Mouse (Mus musculus): ENCODE measurements around the gene Nsd2.
"Not testable (repeated sequence)": the region's sequence is repeated elsewhere in the genome, so short reads cannot be mapped to it uniquely, and the experiment has no call there.

Gene Nsd2

DNA sequence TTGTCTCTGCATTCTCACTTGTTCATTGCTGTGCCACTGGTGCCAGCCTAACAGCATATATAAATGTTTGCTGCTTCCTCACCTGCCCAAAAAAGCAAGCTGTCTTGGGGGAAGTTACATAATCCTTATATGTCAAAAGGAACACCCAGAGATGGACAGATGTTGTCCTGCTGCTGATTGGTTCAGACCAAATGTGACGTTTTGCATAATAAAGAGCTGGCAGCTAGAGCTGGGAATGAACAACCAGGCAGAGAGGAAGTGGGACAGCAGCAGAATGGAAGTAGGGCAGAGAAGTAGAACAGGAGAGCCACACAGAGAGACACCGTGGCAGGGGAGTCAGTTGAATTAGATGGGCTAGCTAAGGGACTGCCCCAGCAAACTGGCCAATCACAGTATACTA is 111.9 kb downstream of the Nsd2 start:
- no peak for DNase-seq (ENCODE audit: low spot score in 2 of 2)

DNA sequence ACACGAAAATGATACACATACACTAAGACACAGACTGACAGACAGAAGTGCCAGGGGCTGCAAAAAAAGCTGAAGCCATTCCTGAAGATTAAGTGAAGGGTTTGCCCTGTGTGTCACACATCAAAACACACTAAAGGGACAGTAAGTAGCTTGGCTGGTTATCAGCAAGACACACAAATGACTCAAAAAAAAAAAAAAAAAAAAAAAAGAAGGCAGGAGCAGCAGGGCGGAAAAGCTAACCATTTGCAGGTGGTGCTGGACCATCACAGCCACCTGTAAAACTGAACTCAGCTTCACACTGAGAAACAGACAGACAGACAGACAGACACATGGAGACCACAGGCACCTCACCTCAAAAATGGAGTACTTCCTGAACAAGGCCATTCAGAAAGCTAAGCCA is 113.6 kb downstream of the Nsd2 start:
- no peak for DNase-seq (ENCODE audit: low spot score in 2 of 2)

DNA sequence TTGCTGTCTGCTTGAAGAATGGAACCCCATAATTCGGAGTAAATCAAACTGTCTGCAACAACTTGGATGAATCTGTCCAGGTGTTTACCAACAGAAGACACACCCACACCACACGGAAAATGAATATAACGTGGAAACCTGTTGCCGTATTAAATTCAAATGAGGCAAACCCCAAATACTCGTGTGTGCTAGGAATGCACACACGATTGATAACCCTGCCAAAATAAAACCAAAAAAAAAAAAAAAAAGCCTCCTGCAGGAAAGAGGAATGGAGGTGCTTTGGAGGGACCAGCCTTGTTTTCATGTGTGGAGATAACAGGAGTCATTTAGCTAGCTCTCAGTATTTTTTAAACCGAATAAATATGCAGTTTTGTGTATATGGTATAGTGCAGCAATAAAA is 114.4 kb downstream of the Nsd2 start:
- DNase-seq (ENCODE audit: low spot score in 2 of 2), result no peak

DNA sequence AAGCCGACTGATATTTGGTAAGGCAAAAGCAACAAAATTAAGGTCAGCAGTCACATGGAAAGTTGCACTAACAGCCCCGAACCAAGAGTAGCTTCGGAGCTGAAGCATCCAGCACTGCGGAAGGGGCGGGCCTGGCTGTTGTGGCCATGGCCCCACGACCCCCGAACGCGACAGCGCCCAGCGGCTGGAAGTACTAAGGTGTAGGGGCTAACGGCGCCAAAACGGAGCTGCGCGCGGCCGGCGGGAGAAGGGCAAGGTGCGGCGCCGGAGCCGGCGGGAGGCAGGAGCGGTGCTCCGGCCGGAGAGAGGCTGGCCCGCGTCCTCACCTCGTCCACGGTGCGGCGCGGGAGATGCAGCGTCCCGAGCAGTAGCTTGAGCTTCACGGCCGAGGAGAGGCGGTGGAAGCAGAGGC is 115.2 kb downstream of the Nsd2 start:
- no peak for DNase-seq (ENCODE audit: low spot score in 2 of 2)

DNA sequence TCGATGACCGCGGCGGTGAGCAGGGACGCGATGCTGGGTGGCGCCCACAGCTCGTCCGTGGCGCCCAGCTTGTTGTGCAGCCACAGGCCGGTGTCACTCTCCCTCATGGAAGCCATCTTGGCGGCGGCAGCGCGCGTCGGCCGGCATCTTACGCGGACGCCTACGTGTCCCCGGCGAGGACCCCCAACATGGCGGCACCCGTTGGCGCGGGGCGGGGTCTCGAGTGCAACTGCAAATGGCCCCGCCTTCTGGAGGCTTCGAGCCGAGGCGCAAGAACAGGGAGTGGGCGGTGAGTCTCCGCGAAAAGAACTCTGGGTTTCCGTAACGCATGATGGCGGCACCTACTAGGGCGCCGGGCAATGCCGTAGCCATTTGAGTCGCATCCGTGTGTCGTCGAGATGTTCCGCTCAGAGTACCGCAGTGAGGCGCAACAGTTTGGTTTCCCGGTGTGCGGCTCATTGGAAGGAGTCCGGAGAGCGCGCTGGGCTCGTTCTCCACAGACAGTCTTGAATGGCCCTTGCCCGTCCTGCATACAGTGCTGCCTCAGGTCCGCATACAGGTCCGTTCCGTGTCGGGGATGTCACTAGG is 115.7 kb downstream of the Nsd2 start, which contains the start of gene Nelfa:
Gene Nelfa, minus strand, starts transcription at position 294 of the 588 bp plus-strand sequence.
- peak; percentile 99 to 100 for DNase-seq (ENCODE audit: low spot score in 2 of 2)

DNA sequence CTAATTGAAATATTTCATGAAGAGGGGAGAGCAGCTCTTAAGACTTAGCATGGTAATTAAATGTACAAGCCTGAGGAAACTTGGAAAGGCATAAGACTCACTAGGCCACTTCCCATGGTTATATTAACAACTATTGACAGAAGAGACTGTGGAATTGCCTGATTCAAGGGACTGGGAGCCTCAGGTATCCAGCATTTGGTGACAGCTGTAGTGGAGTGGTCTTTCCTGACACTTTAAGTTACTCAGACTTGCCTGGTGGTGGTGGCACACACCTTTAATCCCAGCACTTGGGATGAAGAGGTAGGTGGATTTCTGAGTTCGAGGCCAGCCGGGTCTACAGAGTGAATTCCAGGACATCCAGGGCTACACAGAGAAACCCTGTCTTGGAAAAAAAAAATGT is 116.7 kb downstream of the Nsd2 start:
- DNase-seq (ENCODE audit: low spot score in 2 of 2), result no peak

DNA sequence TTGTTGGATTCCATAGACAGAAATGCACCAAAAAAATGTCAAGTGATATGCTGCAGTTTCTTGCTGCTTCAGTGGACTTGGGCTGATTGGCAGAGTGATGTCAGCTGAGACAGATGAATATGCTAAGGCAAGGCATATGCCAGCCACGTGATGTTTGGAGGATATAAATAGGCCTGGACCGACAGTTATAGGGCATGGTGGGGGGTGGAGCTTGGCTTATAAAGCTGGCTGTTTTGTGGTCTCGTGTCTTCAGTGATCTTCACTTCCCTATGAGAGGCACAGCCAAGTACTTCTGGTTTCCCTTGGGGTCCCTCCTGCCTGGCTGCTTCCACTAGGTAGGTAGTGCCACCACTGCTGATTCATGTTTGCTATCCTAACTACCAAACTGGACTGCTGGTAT is 117.9 kb downstream of the Nsd2 start:
- no peak for DNase-seq (ENCODE audit: low spot score in 2 of 2)

DNA sequence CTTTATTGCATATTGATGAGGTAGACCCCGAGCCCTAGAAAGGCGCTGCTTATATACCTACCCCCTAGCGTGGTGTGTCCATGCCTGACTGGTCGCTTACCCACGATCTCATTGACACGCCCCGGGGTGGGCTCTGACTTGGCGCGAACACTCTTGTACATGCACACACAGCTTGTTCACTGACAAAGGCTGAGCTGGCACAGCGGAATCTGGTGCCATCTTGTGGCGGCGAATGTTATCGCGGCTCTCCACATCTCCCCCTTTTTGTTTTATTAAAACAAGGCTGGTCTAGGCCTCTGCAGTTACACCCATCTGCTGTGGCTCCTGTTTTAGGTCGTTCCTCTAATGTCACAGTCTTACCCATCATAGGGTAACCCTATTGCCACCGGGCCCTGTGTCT is 126.5 kb downstream of the Nsd2 start:
- DNase-seq (ENCODE audit: low spot score in 2 of 2), result not testable (repeated sequence)

Measured in right cerebral cortex, adult 2 months (tissue).